Mouse (Mus musculus) regulatory T cell (primary cell): ENCODE results near the gene Cenpi.
"Not testable (repeated sequence)": the region's sequence is repeated elsewhere in the genome, so short reads cannot be mapped to it uniquely, and the experiment has no call there.

Source experiments
- in situ Hi-C: fragments of 300-600 bp; cut with MboI, MseI; formaldehyde crosslinking; loops from one replicate; pipeline ENCODE4 v1.15.1; 2025; ENCODE audit warnings: high pct_unique_total_duplicates

The Cenpi gene

GRCm38 (mm10) chrX:134307534-134308274 is at the start of gene Cenpi:
Gene Cenpi (plus strand): TSS chrX:134308084.
- in situ Hi-C loops: no loop called here

DNA sequence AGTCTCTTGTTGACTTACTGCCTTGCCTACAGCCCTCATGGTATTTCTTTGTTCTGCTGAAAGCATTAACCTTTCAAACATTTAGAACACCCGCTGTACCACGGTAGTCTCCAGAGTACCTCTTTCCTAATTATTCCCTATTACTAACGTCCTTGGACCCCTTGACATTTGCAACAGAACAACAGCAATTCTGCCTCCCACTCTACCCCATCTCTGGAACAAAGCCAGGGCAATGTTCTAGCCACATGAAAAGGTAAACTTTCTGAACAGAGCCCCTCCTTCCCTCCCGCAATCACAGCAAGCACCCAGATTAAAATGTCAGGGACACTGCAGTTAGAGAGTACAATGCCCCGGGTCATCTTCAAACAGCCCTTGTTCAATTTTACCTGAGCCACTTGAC is 46.7 kb upstream of the Cenpi start:
- in situ Hi-C loops: no loop called here

DNA sequence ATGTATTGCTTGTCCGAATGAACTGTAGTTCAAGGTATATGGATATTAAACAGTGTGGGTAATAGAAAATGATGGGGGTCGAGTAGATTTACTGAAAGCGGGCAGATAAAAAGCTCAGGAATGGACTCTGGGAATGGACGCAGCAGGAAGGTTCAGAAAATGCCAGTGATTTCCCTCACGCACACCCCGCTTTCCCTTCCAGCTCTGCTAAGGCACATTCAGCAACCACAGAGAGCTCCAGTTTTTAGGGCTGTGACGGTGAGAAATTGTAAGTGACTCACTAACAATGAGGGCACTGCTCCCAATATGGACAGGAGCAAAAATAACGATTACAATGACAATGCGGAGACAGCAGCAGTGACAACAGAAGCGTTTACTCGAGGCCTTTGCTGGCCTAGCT is 45.8 kb upstream of the Cenpi start:
- in situ Hi-C loops: no loop called here

GRCm38 (mm10) chrX:134275715-134276114 is 32.2 kb upstream of the Cenpi start:
- in situ Hi-C loops: no loop called here

DNA sequence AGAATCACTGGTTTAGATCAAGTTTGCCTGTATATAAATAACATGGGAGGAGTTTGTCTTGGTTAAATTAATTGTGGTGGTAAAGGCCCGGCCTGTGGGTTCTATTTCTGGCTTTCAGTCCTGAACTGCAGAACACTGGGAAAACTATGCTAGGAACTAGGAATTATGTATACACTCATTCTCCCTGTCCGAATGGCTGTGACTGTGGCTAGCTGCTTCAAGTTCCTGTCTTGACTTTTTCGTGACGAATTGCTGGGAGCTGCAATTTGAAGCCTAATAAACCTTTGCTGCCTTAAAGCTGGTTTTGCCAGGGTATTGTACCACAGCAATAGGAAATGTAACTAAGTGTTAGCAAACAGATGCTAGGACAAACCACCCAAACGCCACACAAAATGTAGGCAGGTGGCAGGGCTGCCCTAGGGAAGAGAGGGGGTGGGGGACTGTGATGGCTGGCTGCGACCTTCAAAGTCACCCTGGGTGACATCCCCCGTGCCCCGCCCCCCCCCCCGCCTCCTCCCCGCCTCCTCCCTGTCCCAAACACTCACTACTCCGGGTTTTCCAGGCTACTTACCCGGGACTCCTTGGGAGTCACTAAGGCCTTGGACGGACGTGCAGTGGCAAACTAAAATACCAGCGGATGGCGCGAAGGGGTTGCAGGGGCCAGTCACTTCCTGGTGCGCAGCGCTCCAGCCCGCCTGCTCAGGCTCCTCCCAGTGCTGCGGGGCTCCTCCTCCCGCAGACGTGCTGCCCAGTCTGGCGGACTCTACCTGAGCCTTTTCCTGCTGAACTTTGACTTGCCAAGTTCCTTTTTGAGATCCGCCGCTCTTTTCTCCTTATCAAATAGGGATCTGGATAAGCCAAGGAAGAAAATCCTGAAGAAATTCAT is 31.4 kb upstream of the Cenpi start, which contains the start of gene Trmt2b:
Gene Trmt2b (minus strand): TSS at position 710 of the 886 bp plus-strand sequence.
- in situ Hi-C loops: no loop called here

GRCm38 (mm10) chrX:134280531-134280930 is 27.4 kb upstream of the Cenpi start:
- in situ Hi-C loops: no loop called here

GRCm38 (mm10) chrX:134285102-134285501 is 22.8 kb upstream of the Cenpi start:
- in situ Hi-C loops: no loop called here

DNA sequence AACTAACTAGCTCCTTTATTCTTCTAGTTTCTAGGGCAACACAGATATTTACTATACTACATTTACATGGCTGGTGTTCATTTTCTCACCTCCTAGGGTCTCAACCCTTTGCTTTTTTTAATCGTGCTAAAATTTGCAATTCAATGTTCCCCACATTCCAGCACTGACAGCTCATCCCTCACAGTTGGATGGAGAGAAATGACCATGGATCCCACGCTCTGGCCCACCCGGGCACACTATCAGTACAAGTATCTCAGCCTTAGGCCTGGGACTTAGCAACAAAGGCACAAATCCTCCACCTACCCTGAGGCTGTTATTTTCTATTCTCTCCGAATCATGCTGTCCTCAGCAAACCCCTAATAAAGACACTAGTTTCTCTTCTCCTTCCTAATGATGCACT is 22.1 kb upstream of the Cenpi start:
- in situ Hi-C loops: no loop called here

GRCm38 (mm10) chrX:134287305-134287704 is 20.6 kb upstream of the Cenpi start:
- in situ Hi-C loops: no loop called here

DNA sequence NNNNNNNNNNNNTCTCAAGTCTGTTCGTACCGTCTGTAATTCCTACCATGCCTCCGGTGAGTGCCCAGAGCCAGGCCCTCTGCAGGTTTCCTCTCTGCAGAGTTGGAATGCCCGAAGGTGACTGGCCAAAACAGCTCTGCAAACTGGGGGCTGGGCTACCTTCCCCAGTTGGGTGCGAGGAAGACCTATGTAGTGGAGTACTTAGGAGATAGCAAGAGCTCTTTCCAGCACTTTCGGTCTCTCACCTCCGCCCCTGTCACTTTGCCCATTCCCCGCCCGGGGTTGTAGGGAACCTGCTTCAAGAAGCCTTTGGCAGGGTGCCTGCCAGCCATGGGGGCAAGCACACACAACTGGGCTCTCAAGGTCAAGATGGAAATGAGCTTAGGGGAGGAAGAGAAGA is 11.6 kb upstream of the Cenpi start:
- in situ Hi-C loops: no loop called here

DNA sequence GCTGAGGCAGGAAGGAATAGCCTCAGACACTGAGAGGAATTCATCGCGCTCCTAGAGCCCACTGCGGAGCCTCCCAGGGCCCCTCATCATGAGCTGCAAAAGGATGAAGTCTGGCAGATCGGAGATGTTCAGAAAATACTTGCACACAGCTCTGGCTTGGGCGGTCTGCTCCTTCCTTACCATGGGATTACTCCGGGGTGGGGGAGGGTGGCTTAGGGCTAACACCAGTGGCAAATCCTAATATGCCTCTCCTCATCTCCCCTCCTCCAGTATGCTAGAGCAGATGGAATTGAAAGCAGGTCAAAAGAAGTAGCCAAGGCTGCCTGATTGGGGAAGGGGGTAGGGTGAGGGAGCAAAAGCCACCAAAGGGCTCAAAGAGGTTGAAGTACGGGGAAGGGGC is 11.1 kb upstream of the Cenpi start:
- in situ Hi-C loops: no loop called here

GRCm38 (mm10) chrX:134297195-134297594 is 10.7 kb upstream of the Cenpi start:
- in situ Hi-C loops: no loop called here

DNA sequence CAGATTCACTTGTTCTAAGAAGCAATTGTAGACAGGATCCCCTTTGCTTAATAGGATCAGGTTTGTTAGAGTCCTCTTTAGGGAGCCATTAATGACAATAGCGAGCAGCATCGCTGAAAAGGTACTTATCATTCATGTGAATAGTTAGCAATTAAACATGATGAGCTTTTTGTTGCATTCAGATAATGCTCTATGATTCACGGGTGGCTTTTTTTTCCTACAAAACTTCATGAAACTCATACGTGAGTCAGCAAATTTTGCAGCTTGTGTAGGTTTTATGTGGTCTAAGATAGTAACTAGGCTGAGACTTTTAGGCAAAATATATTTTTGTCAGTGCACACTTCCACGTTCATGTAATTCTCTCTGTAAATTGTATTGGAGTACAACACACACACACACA is 7.7 kb upstream of the Cenpi start:
- in situ Hi-C loops: no loop called here

- in situ Hi-C loops: no loop called here
These were observed 4.6 kb upstream of the Cenpi start for GRCm38 (mm10) chrX:134303287-134303686.

GRCm38 (mm10) chrX:134308275-134308634 is 371 bp downstream of the Cenpi start:
- in situ Hi-C loops: no loop called here

- in situ Hi-C loops: not testable (repeated sequence)
These were observed 3.3 kb downstream of the Cenpi start for GRCm38 (mm10) chrX:134311193-134311592.

DNA sequence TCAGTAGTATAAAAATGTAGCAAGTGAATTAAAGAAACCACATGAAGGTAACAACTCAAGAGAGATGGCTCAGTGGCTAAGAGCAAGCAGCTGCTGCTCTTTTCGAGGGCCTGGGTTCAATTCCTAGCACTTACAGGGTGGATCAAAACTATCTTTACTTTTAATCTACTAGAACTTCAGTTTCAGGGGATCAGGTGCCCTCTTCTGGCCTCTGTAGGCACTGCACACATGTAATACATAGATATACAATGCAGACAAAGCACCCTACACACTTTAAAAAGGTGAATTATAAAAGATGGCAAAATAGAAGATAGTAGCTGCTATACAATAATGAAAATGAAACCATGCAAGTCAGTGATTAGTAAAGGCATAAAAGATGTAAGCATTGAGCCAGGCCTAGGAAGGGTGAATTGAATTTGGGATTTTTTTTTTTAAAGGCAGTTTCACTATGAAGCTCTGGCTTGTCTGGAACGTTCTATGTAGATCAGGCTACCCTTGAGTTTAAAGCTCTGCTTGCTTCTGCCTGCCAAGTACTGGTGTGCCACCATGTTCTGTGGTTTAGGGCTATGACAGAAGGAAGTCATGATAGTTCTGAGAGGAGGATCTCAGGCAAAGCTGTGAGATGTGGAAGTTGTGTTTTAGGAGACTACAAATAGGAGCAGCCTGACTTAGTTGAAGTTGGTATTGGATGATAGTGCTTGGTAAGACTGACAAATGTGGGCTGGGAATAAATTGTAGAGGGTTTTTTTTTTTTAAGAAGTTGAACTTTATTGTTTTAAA is 11.5 kb downstream of the Cenpi start:
- in situ Hi-C loops: no loop called here

GRCm38 (mm10) chrX:134333280-134333679 is 25.4 kb downstream of the Cenpi start:
- in situ Hi-C loops: no loop called here

- in situ Hi-C loops: no loop called here
These were observed 34.9 kb downstream of the Cenpi start for GRCm38 (mm10) chrX:134342735-134343134.

GRCm38 (mm10) chrX:134350205-134350604 is 42.3 kb downstream of the Cenpi start:
- in situ Hi-C loops: no loop called here

DNA sequence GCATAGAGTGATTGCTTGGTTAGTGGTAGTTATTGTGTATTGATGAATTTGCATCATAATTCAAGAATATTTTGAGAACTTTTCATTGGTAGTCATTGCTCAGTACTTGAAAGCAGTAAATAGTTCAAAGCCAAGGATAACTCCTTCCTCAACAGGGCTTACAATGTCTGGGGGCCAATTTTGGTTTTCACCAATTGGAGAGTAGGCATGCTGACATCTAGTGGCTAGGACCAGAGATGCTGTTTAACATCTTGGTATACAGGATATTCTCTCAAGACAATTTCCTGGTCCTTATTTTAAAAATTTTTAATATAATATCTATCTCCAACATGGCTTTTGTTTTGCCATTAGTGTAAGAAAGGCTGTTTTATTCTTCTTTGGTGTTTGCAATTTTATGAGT is 46.0 kb downstream of the Cenpi start:
- in situ Hi-C loops: no loop called here

- in situ Hi-C loops: no loop called here
These were observed 51.5 kb downstream of the Cenpi start for GRCm38 (mm10) chrX:134359336-134359735.
